Mouse (Mus musculus) frontal cortex, postnatal 25 days (tissue): ENCODE results near the gene Ormdl1.
"Not testable (repeated sequence)": the region's sequence is repeated elsewhere in the genome, so short reads cannot be mapped to it uniquely, and the experiment has no call there.

Experiments
- DNase-seq, 2 experiments: peaks; one replicate each; pipeline ENCODE4 v3.0.0; 2022; ENCODE audit warnings: low spot score in 2 of 2

The Ormdl1 gene

DNA sequence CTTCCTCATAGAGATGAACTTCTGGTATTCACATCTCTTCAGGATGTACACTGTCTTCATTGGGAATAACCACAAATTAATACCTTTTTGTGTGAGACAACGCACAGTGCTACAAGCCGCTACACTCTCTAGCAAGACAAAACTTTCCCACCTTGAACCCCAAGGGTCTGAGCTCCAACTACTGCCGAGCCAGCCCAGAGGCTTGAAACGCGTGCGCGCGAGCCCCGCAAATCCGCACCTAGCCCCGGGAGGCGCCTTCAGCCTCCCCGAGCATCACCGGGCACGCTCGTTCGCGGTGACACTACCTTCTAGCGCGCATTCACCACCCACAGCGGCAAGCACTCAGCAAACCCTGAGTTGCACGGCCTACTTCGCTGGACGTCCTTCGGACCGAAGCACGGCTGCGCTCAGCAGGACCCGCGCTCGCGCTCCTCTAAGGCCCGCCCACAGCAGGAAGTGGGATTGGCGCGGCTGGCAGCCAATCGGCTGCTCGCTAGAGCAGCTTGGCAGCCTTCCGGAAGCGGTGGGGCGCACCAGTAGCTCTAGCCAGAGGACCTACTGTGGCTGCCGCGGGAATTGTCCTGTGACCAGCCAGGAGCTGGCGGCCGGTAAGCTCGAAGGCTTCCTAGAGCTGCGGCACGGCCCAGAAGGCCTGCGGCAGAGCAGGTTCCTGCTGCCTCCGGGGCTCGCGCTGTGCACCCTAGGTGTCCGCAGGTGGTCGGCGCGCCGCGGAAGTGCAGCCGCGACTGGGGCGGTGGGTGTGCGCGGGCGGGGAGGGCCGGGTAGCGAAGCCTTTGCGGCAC is at the start of gene Ormdl1, which contains the start of the genes Pms1 and Gm28778:
Gene Ormdl1, plus strand, starts transcription at position 515 of the 803 bp plus-strand sequence.
Gene Pms1, minus strand, starts transcription at position 438 of the 803 bp plus-strand sequence.
Gene Gm28778, plus strand, starts transcription at position 531 of the 803 bp plus-strand sequence.
- DNase-seq: peak; percentile 92 to 93

DNA sequence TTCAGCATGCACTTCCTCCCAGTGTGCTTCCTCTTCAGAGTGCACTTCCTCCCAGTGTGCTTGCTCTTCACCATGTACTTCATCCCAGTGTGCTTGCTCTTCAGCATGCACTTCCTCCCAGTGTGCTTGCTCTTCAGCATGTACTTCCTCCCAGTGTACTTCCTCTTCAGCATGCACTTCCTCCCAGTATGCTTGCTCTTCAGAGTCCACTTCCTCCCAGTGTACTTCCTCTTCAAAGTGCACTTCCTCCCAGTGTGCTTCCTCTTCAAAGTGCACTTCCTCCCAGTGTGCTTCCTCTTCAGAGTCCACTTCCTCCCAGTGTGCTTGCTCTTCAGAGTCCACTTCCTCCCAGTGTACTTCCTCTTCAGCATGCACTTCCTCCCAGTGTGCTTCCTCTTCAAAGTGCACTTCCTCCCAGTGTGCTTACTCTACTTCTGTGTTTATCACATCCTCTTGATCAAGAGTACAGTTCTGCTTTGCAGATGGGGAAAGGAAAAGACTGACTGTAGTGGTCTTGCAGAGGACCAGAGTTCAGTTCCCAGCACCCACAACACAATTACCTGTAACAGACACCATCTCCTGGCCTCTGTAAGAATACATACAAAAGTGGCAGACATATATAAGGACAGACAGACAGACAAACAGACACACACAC is 31.8 kb upstream of the Ormdl1 start:
- DNase-seq: not testable (repeated sequence)

DNA sequence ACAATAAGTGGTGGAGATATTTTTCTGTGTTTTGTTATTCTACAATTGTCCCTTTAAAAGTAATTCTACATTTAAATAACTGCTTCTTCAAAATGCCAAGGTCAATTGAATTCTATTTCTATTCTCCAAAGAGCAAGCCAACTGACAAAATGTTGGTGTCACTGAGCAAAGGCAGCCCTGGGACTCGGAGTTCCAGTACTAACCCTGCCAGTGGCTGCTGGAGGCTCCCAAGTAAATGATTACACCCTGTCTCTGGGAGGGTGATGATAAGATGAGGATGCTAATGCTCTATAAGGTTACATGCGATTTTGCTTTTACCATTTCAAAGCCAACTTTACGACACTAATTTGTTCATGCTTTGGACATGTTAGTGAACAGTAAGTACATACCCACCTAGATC is 27.0 kb upstream of the Ormdl1 start:
- no peak for DNase-seq

DNA sequence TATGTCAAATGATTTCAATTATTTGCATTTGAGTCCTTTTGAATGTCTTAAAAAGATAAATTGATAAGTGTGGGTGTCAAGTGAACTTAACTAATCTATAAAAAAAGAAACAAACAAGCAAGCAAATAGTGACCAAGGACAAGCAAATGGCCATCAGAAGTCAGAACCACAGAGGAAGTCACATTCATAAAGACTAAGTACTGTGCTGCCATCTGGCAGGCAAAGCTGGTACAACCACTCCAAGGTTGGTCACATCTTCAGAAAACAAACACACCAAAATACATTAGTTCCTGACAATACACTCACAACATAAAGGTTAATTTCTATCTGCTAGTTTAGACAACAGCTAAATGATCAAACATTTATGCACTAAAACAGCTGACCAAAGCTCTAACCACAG is 24.2 kb upstream of the Ormdl1 start:
- peak; percentile 5 to 11 for DNase-seq

DNA sequence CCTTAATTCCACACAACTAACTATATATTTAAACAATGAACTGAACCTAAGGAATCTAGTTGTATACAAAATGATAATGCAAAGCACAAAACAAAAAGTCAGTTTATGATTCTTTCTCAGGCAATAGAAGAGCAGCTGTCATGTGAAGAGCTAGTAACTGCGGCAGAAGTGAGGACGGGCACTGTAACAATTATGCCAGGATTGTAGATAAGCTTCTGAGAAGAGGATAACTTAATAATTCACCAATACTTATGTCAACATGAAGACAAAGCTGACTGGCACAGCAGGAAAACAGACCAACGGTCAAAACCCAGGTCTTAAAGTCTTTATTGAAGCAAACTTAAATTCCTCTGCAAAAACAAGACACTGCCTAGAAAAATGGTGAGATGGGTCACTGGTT is 5.7 kb upstream of the Ormdl1 start:
- no peak for DNase-seq

DNA sequence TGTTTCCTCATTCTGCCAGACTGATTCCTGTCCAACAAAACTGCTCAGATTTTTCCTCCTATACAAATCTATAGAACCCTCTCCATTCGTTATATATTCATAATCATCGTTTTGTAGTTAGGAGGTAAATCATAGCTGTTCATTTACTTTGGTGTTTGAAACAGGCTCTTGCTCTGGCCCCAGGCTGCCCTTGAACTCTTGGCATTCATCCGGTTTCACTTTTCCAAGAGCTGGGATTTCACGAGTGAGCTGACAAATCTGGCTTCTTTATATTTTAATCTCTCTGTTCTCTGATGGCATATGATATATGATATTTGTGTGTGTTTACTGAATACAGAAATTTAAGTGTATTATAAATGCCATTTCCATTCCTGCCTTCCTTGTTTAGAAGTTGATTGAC is 3.6 kb downstream of the Ormdl1 start:
- DNase-seq: no peak

DNA sequence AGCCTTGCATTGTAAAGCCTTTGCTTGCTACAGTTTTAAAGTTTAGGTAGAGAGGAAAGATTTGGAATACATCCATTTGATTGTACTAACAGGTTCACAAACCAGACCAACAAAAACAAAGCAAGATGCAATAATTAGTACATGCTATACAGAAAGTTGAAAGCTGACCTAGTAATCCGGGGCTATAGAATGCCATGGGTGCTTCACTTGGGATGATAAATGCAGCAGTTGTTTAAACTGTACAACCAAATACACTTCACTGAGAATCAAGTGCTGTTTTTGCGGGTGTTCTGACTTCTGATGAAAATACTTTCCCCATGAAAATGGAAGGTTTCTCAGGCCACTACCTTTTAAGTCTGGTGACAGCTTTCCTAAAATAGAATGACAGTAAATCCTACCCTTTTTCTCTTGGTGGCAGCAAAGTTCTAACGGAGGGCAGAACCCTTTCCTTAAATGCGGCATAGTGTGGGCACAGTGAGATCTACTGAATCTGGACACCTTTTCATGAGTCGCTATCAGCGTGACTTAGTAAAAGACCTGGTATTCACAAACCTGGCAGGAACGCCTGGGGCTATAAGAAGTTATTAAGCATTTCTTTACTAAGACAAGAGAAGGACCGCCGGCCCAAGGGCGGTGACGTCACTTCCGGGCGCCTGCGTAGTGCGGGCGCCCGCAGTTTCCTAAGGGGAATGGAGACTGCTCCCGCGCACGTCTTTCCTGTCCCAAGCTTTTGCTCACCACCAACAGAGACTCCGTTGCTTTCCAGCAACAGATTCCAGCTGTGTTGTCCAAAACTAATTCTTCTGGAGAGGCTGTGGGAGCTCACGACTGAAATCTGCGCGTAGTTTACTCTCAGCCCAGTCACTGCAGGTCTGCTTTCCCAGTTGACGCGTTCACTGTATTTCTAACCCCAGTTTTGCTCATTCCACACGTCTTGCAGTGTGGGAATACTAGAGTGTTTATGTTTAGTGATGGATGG is 16.4 kb downstream of the Ormdl1 start, which contains the start of gene Osgepl1:
Gene Osgepl1, plus strand, starts transcription at position 636 of the 979 bp plus-strand sequence.
- DNase-seq: peak; percentile 72 to 75

DNA sequence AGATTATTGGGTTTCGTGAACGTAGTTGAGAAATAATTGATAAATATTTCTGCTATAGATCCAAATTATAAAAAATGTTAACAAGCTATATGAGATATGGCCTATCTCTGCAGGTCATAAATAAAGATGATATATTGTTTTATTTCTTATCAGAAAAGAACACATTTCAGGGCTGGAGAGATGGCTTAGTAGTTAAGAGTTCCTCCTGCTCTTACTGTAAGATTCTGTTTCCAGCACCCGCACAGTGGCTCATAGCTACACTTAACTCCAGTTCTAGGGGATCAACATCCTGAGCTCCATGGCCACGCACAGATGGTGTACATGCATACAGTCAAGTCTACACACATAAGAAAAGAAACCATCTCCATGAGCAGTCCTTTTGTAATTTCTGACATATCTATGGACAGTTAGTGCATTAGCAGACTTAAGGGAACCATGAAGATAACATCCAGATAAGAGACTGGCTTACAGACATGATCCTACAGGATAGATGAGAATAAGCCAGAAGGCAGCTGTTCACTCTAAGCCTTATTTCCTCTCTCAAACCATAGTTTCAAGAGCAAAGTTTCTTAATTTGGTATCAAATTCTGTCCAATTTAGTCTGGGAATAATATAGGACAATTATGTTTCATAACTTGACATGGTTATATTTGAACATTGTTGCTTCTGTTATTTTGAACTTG is 24.9 kb downstream of the Ormdl1 start:
- DNase-seq: no peak

DNA sequence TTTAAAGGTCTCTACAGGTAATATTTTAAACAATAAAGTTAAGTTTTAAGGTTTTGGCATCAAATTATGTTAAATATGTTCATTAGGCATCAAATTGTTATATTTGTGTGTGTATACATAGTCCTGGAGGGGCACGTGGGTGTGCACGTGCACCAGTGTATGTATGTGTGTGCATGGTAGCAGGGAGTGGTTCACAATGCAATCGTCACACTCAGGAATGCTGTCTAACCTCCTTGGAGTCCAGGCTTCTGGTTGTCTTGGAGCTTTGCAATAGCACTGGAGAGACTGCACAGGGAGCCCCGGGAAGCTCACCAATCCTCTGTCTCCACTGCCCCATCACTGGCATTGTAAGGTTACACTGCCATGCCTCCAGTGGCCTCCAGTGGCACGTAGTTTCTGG is 26.4 kb downstream of the Ormdl1 start:
- no peak for DNase-seq

DNA sequence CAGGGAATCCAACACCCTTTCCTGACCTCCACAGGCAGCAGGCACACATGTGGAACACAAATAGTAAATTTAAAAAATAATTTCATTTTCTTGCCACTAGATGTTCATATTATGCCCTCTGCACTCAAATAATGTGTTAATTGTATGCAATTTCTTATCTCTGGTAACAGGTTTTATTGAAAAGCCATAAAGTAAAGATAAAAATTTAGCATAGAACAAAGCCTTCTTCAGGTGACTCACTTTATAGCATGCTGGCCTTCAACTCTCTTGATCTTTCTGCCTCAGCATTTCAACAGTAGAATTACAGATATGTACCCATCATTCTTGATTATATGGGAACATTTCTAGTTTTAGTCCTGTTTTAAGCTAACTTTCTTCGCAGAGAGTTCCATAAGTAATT is 27.4 kb downstream of the Ormdl1 start:
- DNase-seq: no peak

DNA sequence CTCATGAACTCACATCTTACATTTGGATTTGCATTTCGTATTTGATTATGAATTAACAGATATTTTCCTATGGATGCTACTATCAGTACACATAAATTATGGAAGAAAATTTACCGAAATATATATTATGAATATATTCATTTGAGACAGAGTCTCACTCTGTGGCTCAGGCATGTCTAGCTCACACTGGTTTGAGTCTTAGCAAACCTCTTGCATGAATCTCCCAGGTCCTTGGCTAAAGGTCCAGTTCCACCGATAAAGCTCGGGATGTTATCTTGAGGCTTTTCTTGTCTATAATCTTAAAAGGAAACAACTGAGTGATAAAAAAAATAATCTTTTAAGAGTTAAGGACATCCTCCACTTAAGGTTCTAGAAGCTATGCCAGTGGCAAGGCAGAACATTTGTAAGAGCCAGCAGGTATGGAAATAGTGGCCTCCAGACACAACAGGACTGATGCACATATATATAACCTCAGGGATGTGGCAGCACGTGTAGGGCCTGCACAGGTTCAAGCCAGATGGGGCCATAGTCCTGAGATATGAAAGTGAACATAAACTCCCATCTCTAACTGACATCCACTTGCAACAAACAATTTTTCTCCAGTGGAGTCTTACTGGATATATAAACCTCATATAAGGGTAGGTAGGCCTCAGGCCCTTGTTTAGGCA is 28.1 kb downstream of the Ormdl1 start:
- DNase-seq: no peak

DNA sequence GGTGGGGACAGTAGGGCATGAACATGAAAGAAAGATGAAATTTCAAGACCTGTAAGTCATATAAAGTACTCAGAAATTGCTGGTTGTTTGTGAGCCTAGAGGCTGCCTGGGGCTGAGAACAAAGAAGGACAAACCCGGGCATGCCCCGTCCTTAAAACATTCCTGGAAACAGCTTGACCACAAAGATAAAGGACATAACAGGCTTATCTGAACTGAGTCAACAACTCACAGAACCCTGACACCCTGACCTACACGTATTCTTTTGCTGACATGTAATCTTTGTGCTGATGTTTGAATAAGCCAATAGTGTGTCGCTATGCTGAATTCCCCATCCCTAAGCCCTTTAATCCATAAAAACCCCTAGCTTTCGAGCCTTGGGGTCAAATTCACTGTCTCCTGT is 36.6 kb downstream of the Ormdl1 start:
- not testable (repeated sequence) for DNase-seq

DNA sequence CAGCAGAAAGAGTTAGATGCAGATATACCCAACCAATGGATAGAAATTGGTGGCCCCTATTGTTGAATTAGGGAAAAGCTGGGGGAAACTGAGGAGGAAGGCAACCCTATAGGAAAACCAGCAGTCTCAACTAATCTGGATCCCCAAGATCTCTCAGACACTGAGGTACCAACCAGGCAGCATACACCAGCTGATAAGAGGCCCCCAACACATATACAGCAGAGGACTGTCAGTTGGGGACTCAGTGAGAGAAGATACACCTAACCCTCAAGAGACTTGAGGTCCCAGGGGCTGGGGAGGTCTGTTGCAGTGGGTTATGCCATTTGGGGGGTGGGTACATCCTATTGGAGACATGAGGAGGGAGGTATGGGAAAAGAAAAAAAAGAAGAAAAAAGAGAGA is 38.6 kb downstream of the Ormdl1 start:
- DNase-seq: no peak

DNA sequence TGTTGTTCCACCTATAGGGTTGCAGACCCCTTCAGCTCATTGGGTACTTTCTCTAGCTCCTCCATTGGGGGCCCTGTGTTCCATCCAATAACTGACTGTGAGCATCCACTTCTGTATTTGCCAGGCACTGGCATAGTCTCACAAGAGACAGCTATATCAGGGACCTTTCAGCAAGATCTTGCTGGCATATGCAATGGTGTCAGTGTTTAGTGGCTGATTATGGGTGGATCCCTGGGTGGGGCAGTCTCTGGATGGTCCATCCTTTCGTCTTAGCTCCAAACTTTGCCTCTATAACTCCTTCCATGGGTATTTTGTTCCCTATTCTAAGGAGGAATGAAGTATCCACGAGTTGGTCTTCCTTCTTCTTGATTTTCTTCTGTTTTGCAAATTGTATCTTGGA is 40.5 kb downstream of the Ormdl1 start:
- DNase-seq: not testable (repeated sequence)

DNA sequence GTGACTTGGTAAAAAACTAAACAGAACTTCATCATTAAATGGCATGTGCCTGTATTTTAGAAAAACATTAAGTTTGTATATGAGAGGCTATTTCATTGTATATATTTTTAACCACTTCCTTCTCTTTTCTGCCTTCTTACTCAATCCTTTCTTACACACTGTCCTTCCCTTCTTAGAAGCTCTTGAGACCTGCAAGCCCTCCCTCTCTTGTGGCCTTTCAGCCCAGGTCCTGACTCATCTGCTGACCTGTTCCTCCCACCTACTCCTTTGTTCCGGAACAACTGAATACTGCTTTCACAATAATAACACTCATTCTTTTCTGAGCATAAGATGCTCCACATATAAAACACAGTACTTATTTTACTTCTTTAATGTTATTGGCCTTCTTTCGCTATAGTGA is 44.2 kb downstream of the Ormdl1 start:
- no peak for DNase-seq

DNA sequence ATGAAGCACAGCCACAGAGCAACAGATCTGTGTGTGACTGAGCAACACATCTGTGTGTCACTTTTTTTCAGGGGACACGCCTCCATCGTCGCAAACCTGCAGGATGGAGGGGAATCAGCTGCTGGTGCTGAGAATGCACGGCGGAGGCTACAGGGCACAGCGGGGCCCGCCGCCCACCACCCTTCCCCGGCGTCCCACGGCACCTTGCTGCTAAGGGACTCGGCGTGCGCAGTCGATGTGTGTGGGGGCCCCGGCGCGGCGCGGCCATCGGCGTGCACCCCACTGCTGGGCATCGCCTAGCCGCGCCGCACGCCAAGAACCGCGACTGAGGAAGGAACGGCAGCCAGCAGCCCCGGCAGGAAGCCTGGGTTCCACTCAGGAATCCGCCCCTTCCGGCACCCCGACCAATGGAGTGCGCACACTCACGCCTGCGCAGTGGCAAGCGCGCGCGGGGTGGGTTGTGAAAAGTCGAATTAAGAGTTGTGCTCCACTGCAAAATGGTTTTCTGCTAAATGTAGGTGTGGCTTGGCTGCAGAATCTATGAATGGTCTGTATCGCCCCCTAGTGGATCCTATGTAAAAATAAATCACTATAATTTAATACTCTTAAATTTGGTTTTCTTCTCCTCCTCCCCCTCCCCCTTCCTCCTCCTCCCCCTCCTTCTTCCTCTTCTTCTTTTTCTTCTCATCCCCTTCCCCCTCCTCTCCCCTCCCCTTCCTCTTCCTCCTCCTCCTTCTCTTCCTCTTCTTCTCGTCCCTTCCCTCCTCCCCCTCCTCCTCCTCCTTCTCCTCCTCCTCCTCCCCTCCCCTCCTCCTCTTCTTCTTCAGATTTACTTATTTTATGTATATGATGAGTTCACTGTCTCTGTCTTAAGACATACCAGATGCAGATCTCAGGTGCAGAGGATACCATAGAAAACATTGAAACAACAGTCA is 55.7 kb downstream of the Ormdl1 start, which contains the start of the genes Asdurf, Gm28551 and Asnsd1:
Gene Asdurf, minus strand, starts transcription at position 293 of the 935 bp plus-strand sequence.
Gene Gm28551, minus strand, starts transcription at position 341 of the 935 bp plus-strand sequence.
Gene Asnsd1, minus strand, starts transcription at position 426 of the 935 bp plus-strand sequence.
- DNase-seq: peak; percentile 93 to 95

DNA sequence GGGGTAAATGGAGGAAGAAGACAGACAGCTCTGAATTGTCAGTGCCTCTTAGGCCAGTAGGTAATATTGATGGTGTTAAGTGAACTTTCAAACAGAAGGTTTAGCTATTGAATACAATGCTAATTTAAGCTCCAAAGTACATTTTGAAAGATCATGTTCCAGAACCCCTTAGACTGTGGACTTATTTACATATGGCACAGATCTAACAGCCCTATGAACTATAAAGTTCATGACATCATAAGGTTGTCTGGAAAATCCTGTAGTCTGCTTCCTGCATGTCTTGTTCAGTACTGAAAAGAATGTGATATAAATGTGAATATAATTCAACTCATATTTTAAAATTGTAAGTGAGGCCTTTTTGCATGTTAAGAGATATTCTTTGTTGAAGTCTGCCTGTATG is 62.1 kb downstream of the Ormdl1 start:
- no peak for DNase-seq
